Mouse (Mus musculus) stomach, postnatal 0 days (tissue): Measurements from ENCODE around the gene Klhl5. TPM values are rescaled to one million over a fixed set of nuclear protein-coding genes. Genes with fewer than 3 reads are reported as not detected.
A peak's percentile ranks its signal among the peaks of the same experiment; 100 is the strongest.

ENCODE experiments used
- ATAC-seq: fragments of 200-750 bp; cut with Nextera tagmentation; 2 replicates; pipeline ENCODE4 v1.8.0; 2017; ENCODE audit not compliant: low FRiP score, low TSS enrichment
- DNase-seq: peaks from one replicate; pipeline ENCODE4 v3.0.0-alpha.2; 2016; ENCODE audit warnings: low spot score
- H3K27ac ChIP-seq: fragments of 300-500 bp; sonication (generic); replicated peaks from 2 replicates; pipeline ENCODE4 v1.5.1; 2014; ENCODE audit warnings: mild to moderate bottlenecking, control low read depth
- H3K27me3 ChIP-seq: fragments of 300-500 bp; sonication (generic); 2 replicates; pipeline ENCODE4 v1.6.1; 2014; ENCODE audit warnings: low read length; ENCODE audit not compliant: control insufficient read depth, insufficient read depth
- H3K36me3 ChIP-seq: fragments of 300-500 bp; sonication (generic); 2 replicates; pipeline ENCODE4 v1.6.1; 2014; ENCODE audit warnings: low read length, mixed read lengths; ENCODE audit not compliant: control insufficient read depth, insufficient read depth
- H3K4me1 ChIP-seq: fragments of 300-500 bp; sonication (generic); replicated peaks from 2 replicates; pipeline ENCODE4 v1.6.1; 2014; ENCODE audit warnings: antibody characterized with exemption; ENCODE audit not compliant: control insufficient read depth, insufficient read depth
- H3K4me2 ChIP-seq: fragments of 300-500 bp; sonication (generic); replicated peaks from 2 replicates; pipeline ENCODE4 v1.6.1; 2014; ENCODE audit warnings: low read depth, mild to moderate bottlenecking, control low read depth, moderate library complexity
- H3K4me3 ChIP-seq: fragments of 300-500 bp; sonication (generic); 2 replicates; pipeline ENCODE4 v1.5.1; 2014; ENCODE audit warnings: low read depth, low read length, control low read depth
- H3K9ac ChIP-seq: fragments of 300-500 bp; sonication (generic); 2 replicates; pipeline ENCODE4 v1.6.1; 2014; ENCODE audit warnings: mild to moderate bottlenecking, low read length, control low read depth, mixed read lengths
- H3K9me3 ChIP-seq: fragments of 300-500 bp; sonication (generic); 2 replicates; pipeline ENCODE4 v1.6.1; 2016; ENCODE audit warnings: low read length; ENCODE audit not compliant: control insufficient read depth
- CTCF ChIP-seq: IDR thresholded peaks from 2 replicates; pipeline ENCODE4 v1.5.1; 2016; ENCODE audit warnings: antibody characterized with exemption, low read depth, mild to moderate bottlenecking, moderate library complexity
- EP300 ChIP-seq: optimal IDR thresholded peaks from 2 replicates; pipeline ENCODE3; 2016; ENCODE audit warnings: antibody characterized with exemption
- WGBS: fragments of 180-500 bp; shearing (Covaris S2); extraction: QIAGEN DNeasy Blood & Tissue Kit; methylation state at CpG from one replicate; pipeline ENCODE4 v1.1.7; 2014; 5-methylcytosine and 5-hydroxymethylcytosine counted together
- polyA plus RNA-seq: library from polyadenylated mRNA; unstranded; fragments of >200 nt; fragmentation: Nextera tagmentation; extraction: Ambion mirVana; gene quantifications from 2 replicates; pipeline ENCODE4 v1.2.1, GENCODE M21; 2015

The Klhl5 gene
- polyA plus RNA-seq, 1 experiment from 2014 or later, result 13.8 TPM

DNA sequence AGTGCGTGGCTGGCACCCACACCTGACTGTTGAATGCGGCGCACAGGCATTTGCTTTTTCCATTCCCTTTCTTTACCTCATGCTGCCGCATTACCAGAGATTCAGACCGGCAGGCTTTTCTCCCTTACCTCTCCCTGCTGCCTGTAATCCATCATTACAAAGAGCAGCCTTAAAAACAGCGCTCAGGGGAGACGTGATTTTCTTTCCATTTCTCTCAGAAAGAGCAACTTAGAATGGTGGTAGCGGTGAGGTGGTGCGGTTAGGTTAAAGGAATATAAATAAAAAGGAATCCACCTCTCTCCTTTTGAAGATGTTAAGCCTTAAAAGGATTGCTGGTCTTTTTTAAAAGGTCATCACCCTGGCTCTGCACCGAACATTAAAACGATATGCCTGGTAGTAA is 37.5 kb upstream of the Klhl5 start:
- no peaks in the 10 kb centered on the region for H3K36me3 ChIP-seq
- WGBS, result 47% methylated on average over 11 of the region's 11 CpGs
- H3K4me2 ChIP-seq, result no peak overlapping the region
- TF ChIP-seq EP300 (no peak), CTCF (no peak)
- no peak overlapping the region for H3K27ac ChIP-seq
- no peaks in the 10 kb centered on the region for H3K9me3 ChIP-seq
- H3K4me3 ChIP-seq, result no peak overlapping the region
- H3K4me1 ChIP-seq, result no peaks in the 10 kb centered on the region
- DNase-seq, result no peak
- ATAC-seq, result no peak
- no peak overlapping the region for H3K9ac ChIP-seq
- no peaks in the 10 kb centered on the region for H3K27me3 ChIP-seq

- Histone ChIP-seq H3K4me2 (no peak overlapping the region), H3K27me3 (no peaks in the 10 kb centered on the region), H3K9me3 (no peaks in the 10 kb centered on the region), H3K27ac (no peak overlapping the region), H3K4me3 (no peak overlapping the region), H3K36me3 (no peaks in the 10 kb centered on the region), H3K4me1 (no peaks in the 10 kb centered on the region), H3K9ac (no peak overlapping the region)
- DNase-seq (no peak), ATAC-seq (no peak)
- 76% methylated on average over 6 of the region's 6 CpGs for WGBS
- TF ChIP-seq CTCF (no peak), EP300 (no peak)
These were observed 35.6 kb upstream of the Klhl5 start for GRCm38 (mm10) chr5:65071689-65072118.

DNA sequence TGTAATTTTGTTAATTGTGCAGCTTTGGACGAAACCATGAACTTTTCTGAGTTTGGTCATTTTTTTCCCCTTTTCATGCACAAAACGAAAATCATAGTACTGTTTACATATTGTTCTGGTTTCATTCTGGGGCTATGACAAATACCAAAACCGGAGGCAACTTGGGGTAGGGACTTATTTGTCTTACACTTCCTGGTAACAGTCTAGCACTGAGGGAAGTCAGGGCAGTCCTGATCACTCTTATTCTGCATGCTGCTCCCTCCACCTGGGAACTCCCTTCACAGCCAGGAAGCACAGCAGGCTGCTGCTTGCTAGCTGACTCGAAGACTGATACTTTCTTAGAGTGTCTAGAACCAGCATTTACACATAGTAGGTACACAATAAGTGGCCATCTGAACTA is 34.1 kb upstream of the Klhl5 start:
- ATAC-seq, result no peak
- 61% methylated on average over 4 of the region's 4 CpGs for WGBS
- no peaks in the 10 kb centered on the region for H3K4me1 ChIP-seq
- DNase-seq, result no peak
- H3K9ac ChIP-seq, result no peak overlapping the region
- no peaks in the 10 kb centered on the region for H3K9me3 ChIP-seq
- no peak overlapping the region for H3K4me2 ChIP-seq
- no peak overlapping the region for H3K27ac ChIP-seq
- TF ChIP-seq CTCF, result no peak
- no peak for TF ChIP-seq EP300
- H3K36me3 ChIP-seq, result no peaks in the 10 kb centered on the region
- no peaks in the 10 kb centered on the region for H3K27me3 ChIP-seq
- H3K4me3 ChIP-seq, result no peak overlapping the region

DNA sequence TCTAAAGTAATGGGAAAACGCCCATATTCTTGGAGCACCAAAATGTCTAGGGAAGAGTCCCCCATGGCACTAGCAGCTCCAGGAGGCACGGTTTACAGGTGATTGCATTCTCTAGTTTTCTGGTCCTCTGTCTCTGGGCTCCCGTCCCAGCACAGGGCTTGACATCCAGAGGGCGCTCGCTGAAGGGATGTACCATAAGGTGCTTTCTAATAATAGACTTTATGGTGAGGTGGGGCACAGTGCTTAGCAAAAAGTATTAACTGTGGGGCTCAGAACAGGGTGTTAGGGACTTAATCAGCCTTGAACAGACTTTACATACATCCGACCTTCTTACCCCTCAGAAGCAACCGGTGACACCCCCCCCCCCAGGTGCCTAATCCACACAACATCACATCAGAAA is 32.6 kb upstream of the Klhl5 start:
- Histone ChIP-seq H3K4me1 (no peaks in the 10 kb centered on the region), H3K9ac (no peak overlapping the region), H3K27ac (no peak overlapping the region), H3K4me2 (no peak overlapping the region), H3K9me3 (no peaks in the 10 kb centered on the region), H3K36me3 (no peaks in the 10 kb centered on the region), H3K27me3 (no peaks in the 10 kb centered on the region), H3K4me3 (no peak overlapping the region)
- ATAC-seq, result no peak
- no peak for TF ChIP-seq EP300
- peak; percentile 60 for TF ChIP-seq CTCF
- 53% methylated on average over 7 of the region's 7 CpGs for WGBS
- no peak for DNase-seq

DNA sequence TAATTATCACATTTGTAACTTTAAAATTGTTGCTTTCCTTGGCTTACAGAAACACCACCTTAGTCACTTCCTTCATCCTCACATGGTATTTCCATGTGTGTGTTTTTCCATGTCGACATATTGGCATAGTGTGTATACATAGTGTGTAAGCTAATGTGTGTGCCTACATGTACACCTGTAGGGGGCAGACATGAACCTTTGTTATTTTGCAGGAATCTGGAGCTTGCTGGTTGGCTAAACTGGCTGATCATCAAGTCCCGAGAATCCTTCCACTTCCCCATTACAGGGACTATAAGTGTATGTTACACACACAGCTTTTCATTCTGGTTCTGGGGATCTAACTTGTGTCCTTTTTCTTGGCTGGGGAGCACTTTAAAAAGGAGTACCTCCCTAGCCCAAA is 31.3 kb upstream of the Klhl5 start:
- Histone ChIP-seq H3K4me3 (no peak overlapping the region), H3K27me3 (no peaks in the 10 kb centered on the region), H3K4me2 (no peak overlapping the region), H3K9ac (no peak overlapping the region), H3K4me1 (no peaks in the 10 kb centered on the region), H3K27ac (no peak overlapping the region), H3K9me3 (no peaks in the 10 kb centered on the region), H3K36me3 (no peaks in the 10 kb centered on the region)
- ATAC-seq, result no peak
- WGBS, result 69% methylated on average over 2 of the region's 2 CpGs
- TF ChIP-seq EP300, result no peak
- peak; percentile 51 for TF ChIP-seq CTCF
- no peak for DNase-seq

DNA sequence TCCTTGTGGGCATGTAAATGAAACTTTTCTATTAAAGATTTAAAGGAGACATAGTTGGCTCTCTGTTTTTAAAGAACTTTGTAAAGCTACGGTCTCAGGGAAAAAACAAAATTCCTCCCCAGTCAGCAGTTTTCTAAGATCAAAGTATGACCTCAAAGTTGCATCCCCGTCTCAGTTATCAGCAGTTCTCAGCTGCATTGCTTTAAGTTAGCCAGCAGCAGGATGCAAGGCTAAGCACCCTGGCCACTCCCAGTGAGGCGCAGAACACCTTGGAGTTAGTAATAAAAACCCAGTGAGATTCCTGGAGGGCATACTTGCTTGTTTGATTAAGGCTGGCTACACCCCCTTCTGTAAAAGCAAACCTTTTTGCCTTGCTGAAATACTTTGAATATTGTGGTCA is 30.6 kb upstream of the Klhl5 start:
- Histone ChIP-seq H3K4me2 (no peak overlapping the region), H3K36me3 (no peaks in the 10 kb centered on the region), H3K9me3 (no peaks in the 10 kb centered on the region), H3K4me1 (no peaks in the 10 kb centered on the region), H3K4me3 (no peak overlapping the region), H3K27ac (no peak overlapping the region), H3K9ac (no peak overlapping the region), H3K27me3 (no peaks in the 10 kb centered on the region)
- DNase-seq (no peak), ATAC-seq (no peak)
- WGBS, result 41% methylated on average over 3 of the region's 3 CpGs
- no peak for TF ChIP-seq EP300
- TF ChIP-seq CTCF, result no peak
